Mouse (Mus musculus): Measurements from ENCODE around the gene Zfp454. TPM values are rescaled to one million over a fixed set of nuclear protein-coding genes. Genes with fewer than 3 reads are reported as not detected.

The Zfp454 gene
- 13.3 and 14.0 TPM in 2 replicates for polyA plus RNA-seq (2016; fragmentation: Nextera tagmentation; extraction: Ambion mirVana)

DNA sequence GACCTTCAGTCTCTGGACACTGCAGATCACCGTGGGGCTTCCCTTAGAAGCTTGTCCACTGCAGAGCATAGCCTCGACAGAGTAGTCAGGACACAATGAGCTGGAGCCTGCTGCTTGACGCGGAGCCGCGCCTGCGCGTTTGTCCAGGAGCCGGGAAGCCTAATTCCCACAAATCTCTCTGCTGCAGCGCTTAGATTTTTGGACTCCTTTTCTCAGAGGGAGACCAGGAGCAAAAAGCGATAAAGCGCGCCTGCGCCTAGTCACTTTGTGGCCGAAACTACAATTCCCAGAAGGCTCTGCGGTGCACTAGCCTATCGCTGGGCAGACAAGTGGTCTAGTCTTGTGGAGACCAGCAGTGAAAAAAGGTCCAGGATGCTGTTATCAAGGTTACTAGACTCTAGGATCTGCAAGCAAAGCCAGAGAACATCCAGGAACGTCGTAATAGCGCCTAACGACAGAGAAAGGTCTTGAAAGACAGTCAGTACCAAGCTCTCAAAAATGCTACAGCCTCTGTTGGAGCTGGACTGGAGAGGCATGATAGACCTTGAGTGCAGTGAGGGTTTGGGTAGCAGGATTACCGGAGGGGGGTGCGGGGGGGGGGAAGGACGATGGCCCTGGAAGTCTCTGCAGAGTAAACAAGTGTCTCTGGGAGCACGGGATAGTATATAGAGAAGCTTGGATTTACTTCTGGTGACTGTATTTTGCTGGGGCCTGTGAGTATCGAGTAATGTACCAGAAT lies at the start of gene Zfp454:
Gene Zfp454 (minus strand): TSS at position 262 of the 739 bp plus-strand sequence.
- peaks cover 8% of the 10 kb centered on the region for H3K9me3 ChIP-seq
- peak within 1 kb of the TSS; percentile 59 for H3K4me3 ChIP-seq
- H3K36me3 ChIP-seq (replicated peaks): peaks cover 36% of the 10 kb centered on the region
- peaks cover 21% of the 10 kb centered on the region for H3K4me1 ChIP-seq
- 5% methylated on average over 26 of the region's 26 CpGs for WGBS
- peak within 1 kb of the TSS; percentile 90 for H3K27ac ChIP-seq
- H3K27me3 ChIP-seq (ENCODE audit: poor library complexity, severe bottlenecking): no peaks in the 10 kb centered on the region
- DNase-seq (ENCODE audit: extremely low spot score, low spot score): peak; percentile 89

DNA sequence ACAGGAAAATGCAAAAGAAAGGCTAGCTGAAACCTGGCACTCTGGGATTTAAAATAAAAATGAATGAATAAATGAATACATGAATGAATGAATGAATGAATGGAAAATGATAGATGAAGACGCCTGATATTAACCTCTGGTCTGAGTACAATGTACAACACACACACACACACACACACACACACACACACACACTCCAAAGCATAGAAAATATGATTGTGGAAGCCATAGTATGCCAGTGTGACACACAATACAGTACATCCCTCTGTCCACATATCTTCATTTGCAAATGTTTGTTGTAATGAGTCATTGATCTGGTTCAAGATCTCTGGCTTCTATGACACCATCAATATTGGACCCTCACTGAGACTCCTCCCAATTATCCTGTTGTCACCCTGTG lies 44.6 kb upstream of the Zfp454 start:
- H3K4me3 ChIP-seq: peak overlapping the region; percentile 62
- DNase-seq (ENCODE audit: extremely low spot score, low spot score): no peak
- H3K9me3 ChIP-seq: no peaks in the 10 kb centered on the region
- H3K27ac ChIP-seq: peak overlapping the region; percentile 75
- peaks cover 12% of the 10 kb centered on the region for H3K4me1 ChIP-seq
- no peaks in the 10 kb centered on the region for H3K36me3 ChIP-seq (replicated peaks)
- WGBS: 100% methylated on average over 1 of the region's 1 CpGs
- H3K27me3 ChIP-seq (ENCODE audit: poor library complexity, severe bottlenecking): peaks cover 22% of the 10 kb centered on the region

DNA sequence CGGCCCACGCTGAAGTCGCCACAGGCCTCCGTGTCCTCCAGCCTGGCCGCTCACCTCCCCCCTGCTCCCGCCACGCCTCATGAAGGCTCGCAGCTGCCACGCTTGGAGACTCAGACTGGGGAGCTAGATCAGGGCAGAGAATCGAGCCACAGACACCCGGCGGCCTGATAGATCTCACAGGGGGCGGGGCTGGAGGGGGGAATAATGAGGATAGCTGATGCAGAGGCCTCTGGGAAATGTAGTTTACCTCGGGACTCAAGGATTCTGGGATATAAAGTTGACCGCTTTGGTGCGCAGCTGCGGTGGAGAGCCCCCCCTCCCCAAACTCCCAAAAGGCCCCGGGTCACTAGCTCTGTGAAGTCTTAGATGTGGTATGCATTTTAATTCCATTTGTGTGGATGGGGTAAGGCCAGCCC lies 44.0 kb upstream of the Zfp454 start, which contains the start of gene Zfp354b:
Gene Zfp354b (minus strand): TSS at position 183 of the 416 bp plus-strand sequence.
- WGBS: under 1% methylated on average over 18 of the region's 18 CpGs
- H3K9me3 ChIP-seq: no peaks in the 10 kb centered on the region
- peak within 1 kb of the TSS; percentile 62 for H3K4me3 ChIP-seq

DNA sequence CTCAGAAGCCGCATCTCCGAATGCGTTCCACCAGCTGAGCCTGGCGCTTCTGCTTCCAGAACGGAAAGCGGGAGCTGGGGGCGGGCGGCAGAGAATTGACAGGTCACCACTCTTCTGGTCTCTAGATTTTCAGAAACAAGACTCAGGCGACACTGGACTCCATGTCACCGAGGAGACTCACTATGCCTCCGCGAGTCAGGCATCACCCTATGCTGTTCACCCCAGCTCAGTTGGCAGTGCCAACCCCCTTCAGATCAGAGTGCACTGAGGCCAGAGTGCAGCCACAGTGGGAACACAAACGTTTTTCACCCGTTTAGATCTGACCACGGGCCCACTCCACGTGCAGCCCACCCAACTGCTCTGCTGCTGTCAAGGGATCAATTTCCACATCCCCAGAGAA lies 43.6 kb upstream of the Zfp454 start:
- DNase-seq (ENCODE audit: extremely low spot score, low spot score): no peak
- Histone ChIP-seq H3K27ac (peak overlapping the region; percentile 75), H3K9me3 (no peaks in the 10 kb centered on the region), H3K4me3 (peak overlapping the region; percentile 62), H3K36me3 (replicated peaks) (no peaks in the 10 kb centered on the region), H3K27me3 (ENCODE audit: poor library complexity, severe bottlenecking) (peaks cover 22% of the 10 kb centered on the region), H3K4me1 (peaks cover 12% of the 10 kb centered on the region)
- WGBS: 3% methylated on average over 16 of the region's 16 CpGs

More for the DNA sequence above, 44.0 kb upstream of the Zfp454 start, which contains the start of gene Zfp354b:
- H3K27ac ChIP-seq: peak within 1 kb of the TSS; percentile 75
- peaks cover 12% of the 10 kb centered on the region for H3K4me1 ChIP-seq
- H3K36me3 ChIP-seq (replicated peaks): no peaks in the 10 kb centered on the region
- peak; percentile 91 for DNase-seq (ENCODE audit: extremely low spot score, low spot score)
- H3K27me3 ChIP-seq (ENCODE audit: poor library complexity, severe bottlenecking): peaks cover 22% of the 10 kb centered on the region

DNA sequence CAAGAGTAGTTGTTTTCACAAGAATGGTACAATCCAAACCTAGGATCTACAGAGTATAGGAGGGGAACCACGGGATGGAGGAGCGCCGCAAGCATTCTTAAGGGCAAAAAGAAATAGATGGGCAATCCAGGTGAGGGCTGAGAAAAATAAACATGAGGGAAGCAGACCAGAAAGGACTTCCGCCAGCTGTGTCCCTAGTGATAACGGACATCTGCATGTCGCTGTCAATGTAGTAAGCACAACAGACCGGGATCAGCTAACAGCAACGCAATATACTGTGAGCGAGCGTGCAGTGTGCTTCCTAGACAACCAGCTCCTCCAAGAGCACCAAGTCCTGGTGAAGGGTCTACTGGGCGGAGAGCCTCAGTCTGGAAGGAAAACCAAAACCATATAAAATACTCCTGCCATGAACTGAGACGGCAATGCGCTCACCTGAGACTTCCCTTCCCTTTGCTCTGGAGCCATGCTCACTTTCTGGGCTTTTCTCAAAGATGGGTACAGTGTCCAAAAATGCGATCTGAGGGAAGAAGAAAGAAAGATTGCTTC lies 43.1 kb upstream of the Zfp454 start:
- peak overlapping the region; percentile 75 for H3K27ac ChIP-seq
- DNase-seq (ENCODE audit: extremely low spot score, low spot score): no peak
- 35% methylated on average over 14 of the region's 14 CpGs for WGBS
- peaks cover 22% of the 10 kb centered on the region for H3K27me3 ChIP-seq (ENCODE audit: poor library complexity, severe bottlenecking)
- no peaks in the 10 kb centered on the region for H3K9me3 ChIP-seq
- H3K4me1 ChIP-seq: peaks cover 12% of the 10 kb centered on the region
- H3K36me3 ChIP-seq (replicated peaks): no peaks in the 10 kb centered on the region
- peak overlapping the region; percentile 62 for H3K4me3 ChIP-seq

DNA sequence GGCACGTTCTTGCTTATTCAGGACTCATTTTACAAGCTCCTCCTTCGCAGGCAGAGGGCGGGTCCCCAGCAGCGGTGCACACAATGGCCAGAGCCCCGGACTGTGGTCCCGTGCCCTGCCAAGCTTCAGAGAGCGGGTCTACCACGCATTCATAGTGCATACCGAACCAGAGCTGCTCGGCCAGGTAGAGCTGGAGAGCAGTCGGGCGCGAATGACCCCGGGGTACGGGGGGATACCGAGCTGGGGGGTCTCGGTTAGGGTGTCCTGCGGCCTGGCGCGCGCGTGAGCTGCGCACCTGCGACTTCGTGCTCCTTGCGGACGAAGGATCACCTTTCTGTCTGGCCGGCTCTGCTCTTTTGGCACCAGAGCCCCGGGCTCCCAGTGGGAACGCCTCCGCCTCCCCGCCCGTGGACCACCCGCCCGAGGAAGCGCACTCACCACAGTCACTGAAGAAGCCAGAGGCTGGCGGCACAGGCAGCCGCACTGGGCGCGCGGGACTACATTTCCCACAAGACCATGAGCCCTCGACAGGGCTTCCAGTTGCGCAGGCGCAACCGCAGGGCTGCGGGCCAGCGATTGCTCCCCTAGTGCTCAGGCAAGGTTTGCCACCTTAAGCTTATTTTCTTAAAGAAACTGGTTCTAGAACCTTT lies 28.3 kb upstream of the Zfp454 start, which contains the start of gene Zfp2:
Gene Zfp2 (minus strand): TSS at position 495 of the 650 bp plus-strand sequence.
- H3K27ac ChIP-seq: peak within 1 kb of the TSS; percentile 98
- H3K4me3 ChIP-seq: peak within 1 kb of the TSS; percentile 90
- under 1% methylated on average over 47 of the region's 47 CpGs for WGBS
- peaks cover 46% of the 10 kb centered on the region for H3K36me3 ChIP-seq (replicated peaks)
- peaks cover 39% of the 10 kb centered on the region for H3K9me3 ChIP-seq
- peak; percentile 91 for DNase-seq (ENCODE audit: extremely low spot score, low spot score)
- no peaks in the 10 kb centered on the region for H3K27me3 ChIP-seq (ENCODE audit: poor library complexity, severe bottlenecking)
- no peaks in the 10 kb centered on the region for H3K4me1 ChIP-seq

DNA sequence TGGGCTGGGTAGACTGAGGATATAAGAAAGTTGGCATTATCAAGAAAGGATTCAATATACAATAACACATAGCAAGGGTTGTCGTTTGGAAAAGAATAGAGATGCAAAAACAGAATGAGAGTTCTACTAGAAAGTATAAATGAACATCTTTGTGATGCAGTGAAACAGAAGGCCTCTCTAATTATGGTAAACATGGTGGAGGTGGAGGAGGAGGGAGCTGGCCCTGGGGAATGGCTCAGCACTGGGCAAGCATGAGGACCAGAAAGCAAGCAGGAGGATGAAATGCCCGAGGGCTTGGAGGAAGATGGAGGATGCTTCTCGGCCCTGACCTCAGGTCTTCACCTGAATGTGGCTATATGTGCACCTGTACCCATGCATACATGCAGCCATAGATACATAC lies 27.0 kb upstream of the Zfp454 start:
- Histone ChIP-seq H3K4me1 (no peaks in the 10 kb centered on the region), H3K36me3 (replicated peaks) (peaks cover 59% of the 10 kb centered on the region)
- WGBS: 95% methylated on average over 3 of the region's 3 CpGs

DNA sequence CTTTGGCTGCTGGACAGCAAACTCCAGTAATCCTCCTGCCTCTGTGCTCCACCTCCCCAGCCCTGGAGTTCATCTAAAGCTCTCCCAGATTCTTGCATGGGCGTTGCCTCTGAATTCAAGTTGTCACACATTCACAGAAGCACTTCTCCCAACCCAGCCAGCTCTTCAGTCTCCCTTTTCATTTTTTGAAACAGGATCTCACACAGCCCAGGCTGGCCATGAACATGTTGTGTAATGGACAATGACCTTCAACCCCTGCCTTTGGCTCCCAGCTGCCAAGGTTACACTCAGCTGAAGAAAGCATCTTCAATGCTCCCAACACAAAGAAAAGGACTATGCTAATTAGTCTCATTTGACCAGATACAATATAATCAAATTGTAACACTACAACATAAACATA lies 25.9 kb upstream of the Zfp454 start:
- Histone ChIP-seq H3K9me3 (peaks cover 46% of the 10 kb centered on the region), H3K36me3 (replicated peaks) (peaks cover 71% of the 10 kb centered on the region), H3K4me3 (no peak overlapping the region), H3K27me3 (ENCODE audit: poor library complexity, severe bottlenecking) (no peaks in the 10 kb centered on the region), H3K27ac (no peak overlapping the region), H3K4me1 (no peaks in the 10 kb centered on the region)
- DNase-seq (ENCODE audit: extremely low spot score, low spot score): no peak
- 100% methylated on average over 1 of the region's 1 CpGs for WGBS

More for the DNA sequence above, 27.0 kb upstream of the Zfp454 start:
- peaks cover 46% of the 10 kb centered on the region for H3K9me3 ChIP-seq
- H3K27me3 ChIP-seq (ENCODE audit: poor library complexity, severe bottlenecking): no peaks in the 10 kb centered on the region
- no peak overlapping the region for H3K4me3 ChIP-seq
- no peak for DNase-seq (ENCODE audit: extremely low spot score, low spot score)
- no peak overlapping the region for H3K27ac ChIP-seq

DNA sequence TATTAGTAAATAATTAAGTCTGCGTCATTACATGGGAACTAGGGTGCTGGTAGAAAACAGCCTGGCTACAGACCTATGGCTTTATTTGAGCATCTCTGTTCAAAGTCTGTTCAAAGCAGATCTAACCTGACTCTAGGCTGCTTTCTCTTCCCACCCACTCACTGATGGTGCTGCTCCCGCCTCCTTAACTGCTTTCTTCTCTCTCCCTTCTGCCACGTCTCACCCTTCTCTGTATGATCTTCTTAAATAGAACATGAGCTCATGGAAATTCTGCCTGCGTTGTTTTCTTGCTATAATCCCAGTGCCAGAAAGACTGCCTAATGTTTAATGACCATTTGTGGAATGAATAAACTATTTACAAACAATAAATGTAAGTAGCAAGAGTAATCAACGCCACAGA lies 20.7 kb upstream of the Zfp454 start:
- H3K36me3 ChIP-seq (replicated peaks): peaks cover 100% of the 10 kb centered on the region
- no peak overlapping the region for H3K27ac ChIP-seq
- 92% methylated on average over 5 of the region's 5 CpGs for WGBS
- H3K27me3 ChIP-seq (ENCODE audit: poor library complexity, severe bottlenecking): no peaks in the 10 kb centered on the region
- no peaks in the 10 kb centered on the region for H3K4me1 ChIP-seq
- H3K4me3 ChIP-seq: no peak overlapping the region
- peaks cover 73% of the 10 kb centered on the region for H3K9me3 ChIP-seq
- DNase-seq (ENCODE audit: extremely low spot score, low spot score): no peak

DNA sequence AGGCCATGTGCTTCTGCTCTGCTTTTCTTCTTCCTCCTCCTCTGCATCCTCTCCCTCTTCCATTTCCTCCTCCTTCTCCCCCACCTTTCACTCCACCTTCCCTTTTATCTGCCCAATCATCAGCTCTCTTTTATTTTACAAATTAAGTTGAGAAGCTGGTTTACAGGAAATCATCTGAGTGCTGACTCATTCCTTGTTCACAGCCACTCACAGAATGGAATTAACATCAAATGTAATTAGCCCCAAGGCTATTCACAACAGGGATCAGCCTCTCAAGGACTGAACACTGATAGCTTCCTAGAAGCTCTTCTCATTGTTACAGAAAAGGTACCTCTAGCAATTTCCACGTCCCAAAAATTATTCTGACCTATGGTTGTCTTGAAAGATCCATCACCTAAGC lies 9.9 kb upstream of the Zfp454 start:
- Histone ChIP-seq H3K36me3 (replicated peaks) (peaks cover 49% of the 10 kb centered on the region), H3K27ac (no peak overlapping the region), H3K27me3 (ENCODE audit: poor library complexity, severe bottlenecking) (no peaks in the 10 kb centered on the region), H3K9me3 (peaks cover 80% of the 10 kb centered on the region), H3K4me3 (no peak overlapping the region), H3K4me1 (no peaks in the 10 kb centered on the region)
- WGBS: 73% methylated on average over 1 of the region's 1 CpGs
- DNase-seq (ENCODE audit: extremely low spot score, low spot score): no peak

DNA sequence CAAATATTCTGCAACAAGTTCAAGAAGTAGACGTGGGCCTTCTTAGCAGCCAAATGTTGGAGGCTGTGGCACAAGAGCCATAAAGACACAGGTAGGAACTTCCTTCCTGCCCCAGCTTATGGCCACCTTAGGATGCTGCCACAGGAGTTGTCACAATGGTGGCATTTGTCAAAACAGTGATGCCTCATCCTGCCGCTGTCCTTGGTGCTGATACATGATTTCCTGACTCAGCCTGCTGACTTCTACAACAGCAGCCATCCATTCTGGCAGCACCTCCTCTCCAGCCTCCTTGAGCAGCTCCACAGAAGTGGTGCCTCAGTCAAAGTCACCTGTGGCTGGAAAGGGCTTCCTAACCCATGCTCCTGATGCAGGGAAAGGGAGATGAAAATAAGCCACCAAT lies 5.0 kb upstream of the Zfp454 start:
- no peak for DNase-seq (ENCODE audit: extremely low spot score, low spot score)
- 54% methylated on average over 2 of the region's 2 CpGs for WGBS
- 0 out of 2 replicates have a peak, but pooled peaks cover under 1% of the 10 kb centered on the region for H3K36me3 ChIP-seq (replicated peaks)
- no peaks in the 10 kb centered on the region for H3K27me3 ChIP-seq (ENCODE audit: poor library complexity, severe bottlenecking)
- no peak overlapping the region for H3K27ac ChIP-seq
- H3K4me1 ChIP-seq: peaks cover 5% of the 10 kb centered on the region
- peaks cover 37% of the 10 kb centered on the region for H3K9me3 ChIP-seq
- H3K4me3 ChIP-seq: no peak overlapping the region

DNA sequence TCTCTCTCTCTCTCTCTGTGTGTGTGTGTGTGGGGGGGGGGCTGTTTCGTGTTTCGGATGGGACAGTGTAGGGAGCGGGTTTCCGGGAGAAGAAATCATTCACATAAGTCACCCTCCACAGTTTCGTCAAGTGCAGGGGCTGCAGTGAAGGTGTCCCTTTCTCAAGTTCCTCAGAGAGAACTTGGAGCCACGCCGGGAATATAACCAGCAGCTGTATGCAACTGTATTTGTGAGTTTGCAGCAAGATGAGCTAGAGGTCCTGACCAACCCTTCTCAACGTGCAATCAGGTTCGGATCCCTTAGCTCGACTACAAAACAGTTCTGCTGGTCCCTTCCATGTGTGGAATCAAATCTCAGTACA lies 538 bp downstream of the Zfp454 start:
- peak overlapping the region; percentile 59 for H3K4me3 ChIP-seq
- no peaks in the 10 kb centered on the region for H3K27me3 ChIP-seq (ENCODE audit: poor library complexity, severe bottlenecking)
- H3K4me1 ChIP-seq: peaks cover 21% of the 10 kb centered on the region
- H3K36me3 ChIP-seq (replicated peaks): peaks cover 43% of the 10 kb centered on the region
- DNase-seq (ENCODE audit: extremely low spot score, low spot score): no peak
- peaks cover 2% of the 10 kb centered on the region; the same call in 1 of the 2 replicates for H3K9me3 ChIP-seq
- 28% methylated on average over 10 of the region's 10 CpGs for WGBS
- H3K27ac ChIP-seq: peak overlapping the region; percentile 90
